Mouse (Mus musculus) gastrocnemius, postnatal 25 days (tissue): ENCODE data around the gene Mgarp. TPM values are rescaled to one million over a fixed set of nuclear protein-coding genes. Genes with fewer than 3 reads are reported as not detected.
"Not testable (repeated sequence)": the region's sequence is repeated elsewhere in the genome, so short reads cannot be mapped to it uniquely, and the experiment has no call there.

ENCODE experiments used
- DNase-seq: peaks from one replicate; pipeline ENCODE4 v3.0.0; 2022
- long read RNA-seq, 2 experiments: library from polyadenylated mRNA; stranded (forward); transcript quantifications; one replicate each; pipeline ENCODE4 v2.0.0; 2021
- total RNA-seq, 2 experiments: library from RNA; stranded (reverse); gene quantifications; 1 replicate in 1 of 2; 2 replicates in 1 of 2; pipeline ENCODE4 v1.2.3; 2021

Gene Mgarp
- total RNA-seq = not detected
- long read RNA-seq, experiment 1 = 0 reads
- long read RNA-seq, experiment 2 = 0 reads

DNA sequence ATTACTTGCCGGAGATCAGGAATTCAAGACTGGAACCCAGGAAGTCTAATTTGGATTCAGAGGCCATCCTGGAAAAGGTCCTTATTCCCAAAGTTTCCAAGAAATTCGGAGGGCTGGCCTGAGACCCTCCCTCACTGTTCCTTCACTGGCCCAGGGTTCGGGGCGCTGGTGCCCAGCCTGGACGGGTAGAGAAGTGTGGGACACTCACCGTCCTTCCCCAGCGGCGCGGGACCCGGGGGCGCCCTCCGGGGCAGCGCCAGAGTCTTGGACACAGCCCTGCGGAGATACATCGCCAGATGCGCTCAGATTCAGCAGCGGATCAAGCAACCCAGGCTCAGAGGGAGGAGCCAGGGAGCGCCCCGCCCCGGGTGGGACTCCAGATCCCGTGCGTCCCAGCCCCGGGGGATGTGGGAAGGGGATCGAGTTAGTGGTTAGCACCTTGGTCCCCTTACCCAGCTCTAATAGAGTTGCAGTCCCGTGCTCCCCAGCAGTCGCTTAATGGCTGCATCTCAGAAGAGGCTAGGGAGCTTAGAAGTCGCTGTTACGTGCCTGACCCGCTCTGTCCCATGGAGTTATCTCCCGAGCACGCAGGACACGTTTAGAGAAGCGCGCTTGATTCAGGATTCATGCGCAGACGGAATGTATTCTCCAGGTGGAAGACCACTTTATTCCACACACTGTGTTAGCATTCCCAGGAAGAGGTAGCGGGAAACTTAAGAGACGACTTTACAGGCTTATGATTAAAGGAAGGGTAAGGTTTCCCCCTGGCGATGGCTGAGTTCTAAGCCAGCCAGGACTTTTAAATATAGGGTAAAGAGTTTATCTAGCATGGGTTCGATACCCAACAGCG, at the start of gene Mgarp:
TSS of gene Mgarp (minus strand) at position 520 of the 850 bp plus-strand sequence.
- peak; percentile 51 for DNase-seq

DNA sequence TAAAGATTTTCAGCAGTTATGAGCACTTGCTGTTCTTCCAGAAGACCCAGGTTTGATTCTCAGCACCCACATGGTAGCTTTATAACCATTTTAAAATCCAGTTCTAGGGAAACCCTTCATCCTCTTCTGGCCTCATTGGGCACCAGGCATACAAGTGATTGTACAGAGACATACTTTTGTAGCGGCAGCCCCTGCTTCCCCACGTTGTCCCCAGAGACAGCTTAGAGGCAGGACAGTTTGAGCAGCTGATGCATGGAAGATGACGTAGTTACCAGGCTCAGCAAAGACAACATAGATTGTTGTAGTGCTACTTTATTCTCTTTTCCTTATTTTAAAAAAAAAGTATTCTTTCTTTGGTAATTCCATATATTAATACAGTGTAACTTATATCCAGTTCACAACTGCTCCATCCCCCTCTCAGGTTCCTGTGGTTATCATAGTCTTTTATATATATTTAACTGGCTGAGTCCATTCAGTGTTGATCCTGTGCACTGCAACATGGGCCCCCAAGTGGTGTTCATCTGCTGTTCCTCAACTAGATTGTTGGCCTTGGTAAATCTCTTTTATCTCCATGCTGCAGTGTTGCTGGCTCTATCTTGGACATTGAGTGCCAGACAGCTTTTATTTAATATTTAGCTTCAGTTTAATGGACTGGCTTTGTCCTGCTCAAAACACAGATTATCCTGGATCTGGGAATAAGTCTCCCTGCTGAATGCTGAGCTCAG, 38.5 kb upstream of the Mgarp start:
- no peak for DNase-seq

DNA sequence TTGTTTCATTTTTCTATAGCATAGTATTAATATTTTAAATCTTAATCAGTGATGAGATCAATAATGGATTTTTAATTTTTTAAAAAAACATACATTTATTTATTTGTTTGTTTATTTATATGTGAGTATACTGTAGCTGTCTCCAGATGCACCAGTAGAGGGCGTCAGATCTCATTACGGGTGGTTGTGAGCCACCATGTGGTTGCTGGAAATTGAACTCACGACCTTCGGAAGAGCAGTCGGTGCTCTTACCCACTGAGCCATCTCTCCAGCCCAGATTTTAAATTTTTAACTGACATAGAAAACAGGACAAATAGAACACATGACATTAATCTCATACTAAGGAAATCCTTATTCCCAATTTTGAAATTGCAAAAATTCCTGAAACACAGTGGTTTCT, 37.8 kb upstream of the Mgarp start:
- not testable (repeated sequence) for DNase-seq

DNA sequence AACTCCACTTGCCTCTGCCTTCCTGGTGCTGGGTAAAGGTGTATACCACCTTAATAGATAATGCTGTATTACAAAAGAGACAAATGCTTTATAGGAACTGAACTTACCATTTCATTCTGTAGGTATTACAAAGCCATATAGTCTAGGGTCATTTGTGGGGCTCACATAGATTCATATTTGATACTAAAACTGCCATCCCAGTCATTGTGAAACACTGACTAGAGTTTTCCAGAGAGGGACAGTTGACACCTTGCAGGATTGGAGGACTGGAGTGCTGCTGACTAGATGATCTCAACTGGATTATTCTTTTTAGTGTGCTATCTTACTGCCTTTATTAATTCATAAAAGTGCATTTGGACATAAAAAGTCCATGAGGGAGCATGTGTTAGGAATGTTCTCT, 28.9 kb upstream of the Mgarp start:
- no peak for DNase-seq

DNA sequence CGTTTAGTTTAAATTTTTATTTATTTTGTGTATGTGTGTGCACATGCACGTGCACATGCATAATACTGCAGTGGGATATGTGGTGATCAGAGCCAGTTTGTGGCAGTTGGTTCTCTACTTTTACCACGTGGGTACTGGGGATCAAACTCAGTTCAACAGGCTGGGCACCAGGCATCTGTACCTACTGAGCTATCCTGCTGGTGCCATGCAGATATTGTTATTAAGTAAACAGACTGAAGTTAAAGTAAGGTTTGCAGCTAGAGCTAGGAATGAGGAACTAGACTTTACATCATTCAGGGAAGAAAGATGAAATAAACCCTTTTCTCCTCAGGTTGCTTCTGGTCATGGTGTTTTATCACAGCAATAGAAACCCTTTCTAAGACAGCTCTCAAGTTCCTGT, 25.4 kb upstream of the Mgarp start:
- no peak for DNase-seq

DNA sequence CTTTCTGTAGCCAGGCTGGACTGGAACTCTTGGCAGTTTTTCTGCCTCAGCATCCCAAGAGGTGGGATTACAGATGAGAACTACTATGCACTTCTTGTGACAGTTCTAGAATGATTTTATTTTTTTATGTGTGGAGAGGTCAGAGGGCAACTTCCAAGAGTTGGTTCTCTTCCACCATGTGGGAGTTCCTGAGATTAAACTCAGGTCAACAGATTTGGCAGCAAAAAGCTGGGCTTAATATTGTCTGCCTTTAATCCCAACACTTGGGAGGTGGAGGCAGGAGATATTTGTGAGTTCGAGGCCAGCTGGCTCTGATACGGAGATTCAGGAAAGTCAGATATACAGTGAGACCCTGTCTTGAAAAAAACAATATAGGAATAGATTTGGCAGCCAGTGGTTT, 21.4 kb upstream of the Mgarp start:
- no peak for DNase-seq

DNA sequence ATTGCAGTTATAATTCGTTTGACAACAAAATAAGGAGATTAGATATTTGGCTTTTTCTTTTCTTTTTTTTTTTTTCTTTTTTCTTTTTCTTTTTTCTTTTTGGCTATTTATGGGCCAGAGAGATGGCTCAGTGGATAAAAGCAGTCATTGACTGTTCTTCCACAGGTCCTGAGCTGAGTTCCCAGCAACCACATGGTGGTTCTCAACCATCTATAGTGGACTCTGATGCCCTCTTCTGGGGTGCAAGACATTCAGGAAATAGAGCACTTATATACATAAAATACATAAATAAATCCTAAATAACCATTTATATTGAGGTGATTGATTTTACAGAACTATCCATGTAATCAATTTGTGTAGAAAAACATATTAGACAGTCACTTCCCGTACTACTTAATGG, 20.9 kb upstream of the Mgarp start:
- DNase-seq = no peak

DNA sequence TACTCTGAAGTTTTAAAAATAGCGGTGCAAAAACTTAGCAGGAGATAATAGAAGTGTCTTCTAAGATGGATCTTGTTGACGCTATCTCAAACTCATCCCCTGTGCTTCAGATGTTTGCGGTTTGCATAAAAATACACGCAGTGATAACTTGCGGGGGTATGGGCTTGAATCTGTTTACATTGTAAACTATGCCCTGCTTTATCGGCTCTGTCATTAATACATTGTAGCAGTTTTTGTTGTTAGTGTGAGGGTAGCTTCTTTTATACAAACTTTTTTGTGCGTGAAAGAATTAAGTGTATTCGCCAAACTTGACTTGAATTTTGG, 20.6 kb upstream of the Mgarp start:
- DNase-seq = no peak

DNA sequence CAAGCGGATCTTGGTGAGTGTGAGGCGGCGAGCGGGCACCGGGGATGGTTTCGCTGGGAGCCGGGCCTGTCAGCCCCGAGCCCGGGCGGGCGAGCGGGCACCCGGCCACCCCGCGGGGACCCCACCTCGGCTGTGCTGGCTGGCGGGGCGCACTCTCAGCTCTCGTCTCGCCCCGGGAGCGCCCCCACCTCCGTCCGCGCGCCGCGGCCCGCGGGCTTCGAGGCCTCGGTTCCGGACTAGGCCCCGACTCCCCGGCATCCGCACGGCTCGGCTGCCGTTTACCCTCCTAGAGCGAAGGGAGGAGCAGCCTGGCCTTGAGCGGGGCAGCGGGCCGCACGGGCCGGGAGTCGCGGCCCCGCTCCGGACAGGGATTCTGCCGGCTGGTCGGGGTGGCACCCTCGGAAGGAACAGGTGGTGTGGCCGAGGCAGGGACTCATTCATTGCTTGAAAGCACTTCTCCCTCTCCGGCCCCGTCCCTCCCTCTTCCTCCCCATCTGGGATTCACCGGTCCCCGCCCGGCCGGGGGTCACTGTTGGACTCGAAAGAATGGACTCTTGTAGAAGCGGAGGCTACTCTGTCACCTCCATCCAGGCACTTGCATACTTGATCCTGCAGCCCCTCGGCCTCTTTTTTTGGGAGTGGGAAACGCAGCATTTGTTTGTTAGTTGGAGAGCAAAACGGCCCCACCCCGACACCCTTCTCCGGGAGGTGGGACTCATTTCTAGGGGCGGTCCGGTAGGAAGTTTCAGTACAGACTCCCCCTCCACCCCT, 20.0 kb upstream of the Mgarp start:
- peak; percentile 53 for DNase-seq

DNA sequence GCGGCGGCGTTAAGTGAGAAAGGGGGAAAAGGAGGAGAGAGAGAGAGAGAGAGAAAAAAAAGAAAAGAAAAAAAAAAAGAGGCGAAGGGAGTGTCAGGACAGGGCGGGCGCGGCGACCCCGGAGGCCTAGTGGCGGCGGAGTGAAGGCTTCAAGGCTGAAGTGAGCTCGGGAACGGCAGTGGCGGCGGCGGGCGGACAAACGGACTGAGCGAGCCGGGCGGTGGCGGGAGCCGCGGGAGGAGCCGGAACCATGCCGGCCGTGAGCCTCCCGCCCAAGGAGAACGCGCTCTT, 19.5 kb upstream of the Mgarp start:
- no peak for DNase-seq

DNA sequence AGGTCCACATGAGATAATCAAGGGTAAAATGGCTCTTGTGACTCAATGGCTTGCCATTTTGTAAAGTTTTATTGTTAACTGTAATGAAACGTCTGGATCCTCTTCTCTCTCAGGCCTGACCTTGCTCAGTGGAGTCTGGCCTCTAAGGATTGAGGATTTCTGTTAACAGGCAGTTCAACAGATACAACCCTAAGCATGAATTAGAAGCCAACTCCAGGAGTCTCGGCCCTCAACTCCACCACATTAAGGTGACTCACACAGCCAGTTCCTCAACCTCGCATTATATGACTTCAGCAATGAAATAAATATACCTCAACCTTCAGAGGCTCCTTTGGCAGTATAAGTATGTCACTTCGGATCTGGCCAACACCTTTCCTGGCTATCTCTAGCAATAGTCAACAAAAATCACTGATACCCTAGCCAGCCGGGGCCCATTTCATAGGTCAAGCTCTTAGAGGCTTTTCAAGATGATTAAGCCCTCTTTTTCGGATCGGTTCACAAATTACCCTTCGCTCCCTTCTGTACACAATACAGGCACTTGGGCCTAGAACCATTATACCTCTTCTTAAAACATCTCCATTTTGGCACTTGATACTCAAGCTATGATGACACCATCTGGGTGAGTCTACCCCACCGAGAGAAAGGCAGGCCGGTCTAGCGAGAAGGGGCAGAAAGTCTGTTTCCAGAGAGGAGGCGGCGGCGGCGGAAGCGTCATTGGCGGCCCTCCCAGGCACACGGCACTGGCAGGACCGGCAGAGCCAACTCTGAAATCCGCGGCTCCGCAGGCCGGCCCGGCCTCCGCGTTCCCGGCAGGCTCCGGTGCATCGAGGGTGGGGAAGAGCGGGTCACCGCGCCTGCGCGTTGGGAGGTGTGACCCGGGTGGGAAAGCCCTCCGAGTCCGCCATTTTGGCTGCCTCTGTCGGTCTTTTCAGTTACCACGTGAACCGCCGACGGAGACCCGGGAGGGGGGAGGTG, 18.8 kb upstream of the Mgarp start, which contains the start of gene Naa15:
TSS of gene Naa15 (plus strand) at position 51 of the 975 bp plus-strand sequence.
- peak; percentile 97 for DNase-seq

DNA sequence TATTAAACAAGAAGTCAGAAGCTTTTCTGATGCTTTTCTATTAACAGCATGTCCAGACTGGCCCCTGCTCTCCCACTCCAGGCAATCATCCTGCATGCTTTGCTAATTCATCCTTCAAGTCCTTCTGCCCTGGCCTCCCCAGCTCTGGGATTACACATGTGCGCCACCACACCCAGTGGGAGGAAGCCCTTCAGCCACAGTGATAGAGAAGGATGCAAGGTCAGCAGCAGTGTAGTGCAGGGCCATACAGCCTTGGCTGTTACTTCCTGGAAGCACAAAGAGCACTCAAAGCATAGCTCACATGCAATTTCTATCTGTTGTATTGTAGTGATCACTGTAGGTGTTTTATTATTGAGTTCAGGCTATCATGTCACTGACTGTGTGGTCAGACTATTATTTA, 16.7 kb upstream of the Mgarp start:
- DNase-seq = no peak

DNA sequence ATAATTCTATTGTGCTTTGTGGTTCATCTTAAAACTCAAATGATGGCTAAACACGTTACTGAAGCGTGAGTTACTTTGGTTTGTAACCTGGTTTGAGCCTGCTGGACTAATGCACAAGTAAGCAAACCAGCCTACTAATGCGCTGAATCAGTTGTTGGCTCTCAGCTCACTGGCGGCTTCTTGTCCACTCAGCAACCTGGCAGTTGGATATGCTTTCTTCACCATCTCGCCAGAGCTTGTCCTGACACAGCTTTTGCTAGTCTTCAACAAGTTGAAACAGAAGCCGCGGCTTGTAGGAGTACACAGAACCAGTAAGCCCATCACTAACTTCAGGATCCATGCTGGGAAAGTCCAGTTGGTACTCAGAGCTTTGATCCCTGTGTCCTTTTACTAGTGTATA, 15.9 kb upstream of the Mgarp start:
- DNase-seq = peak; percentile 59

DNA sequence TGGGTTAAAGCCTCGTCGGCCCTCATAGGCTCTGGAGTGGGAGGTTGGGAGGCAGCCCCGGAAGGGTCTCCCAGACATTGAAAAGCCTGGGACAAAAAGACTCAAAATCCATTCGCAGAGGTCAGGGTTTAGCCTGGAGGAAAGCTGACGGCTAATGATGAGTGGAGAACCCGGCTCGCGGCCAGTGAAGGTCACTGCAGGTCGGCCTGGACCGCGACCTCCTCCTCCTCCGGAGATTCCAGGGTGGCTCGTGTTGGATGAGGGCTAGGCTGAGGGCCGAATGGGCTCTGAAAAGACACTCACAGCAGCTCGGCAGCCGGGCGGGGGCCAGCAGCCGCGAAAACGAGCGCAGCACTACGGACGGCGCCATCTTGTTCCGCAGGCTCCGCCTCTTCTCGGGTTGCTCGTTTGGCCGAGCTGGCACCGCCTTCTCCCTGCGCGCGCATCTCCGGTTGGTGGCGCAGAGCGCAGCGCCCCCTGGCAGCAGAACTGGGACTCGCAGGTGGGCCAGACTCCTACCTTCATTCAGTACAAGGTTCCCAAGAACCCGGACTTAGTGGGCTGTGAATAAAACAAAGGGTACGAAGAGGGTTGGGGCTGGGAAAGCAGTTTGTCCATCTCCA, 12.1 kb upstream of the Mgarp start, which contains the start of gene Ndufc1:
TSS of gene Ndufc1 (minus strand) at position 428 of the 623 bp plus-strand sequence.
- peak; percentile 90 for DNase-seq

DNA sequence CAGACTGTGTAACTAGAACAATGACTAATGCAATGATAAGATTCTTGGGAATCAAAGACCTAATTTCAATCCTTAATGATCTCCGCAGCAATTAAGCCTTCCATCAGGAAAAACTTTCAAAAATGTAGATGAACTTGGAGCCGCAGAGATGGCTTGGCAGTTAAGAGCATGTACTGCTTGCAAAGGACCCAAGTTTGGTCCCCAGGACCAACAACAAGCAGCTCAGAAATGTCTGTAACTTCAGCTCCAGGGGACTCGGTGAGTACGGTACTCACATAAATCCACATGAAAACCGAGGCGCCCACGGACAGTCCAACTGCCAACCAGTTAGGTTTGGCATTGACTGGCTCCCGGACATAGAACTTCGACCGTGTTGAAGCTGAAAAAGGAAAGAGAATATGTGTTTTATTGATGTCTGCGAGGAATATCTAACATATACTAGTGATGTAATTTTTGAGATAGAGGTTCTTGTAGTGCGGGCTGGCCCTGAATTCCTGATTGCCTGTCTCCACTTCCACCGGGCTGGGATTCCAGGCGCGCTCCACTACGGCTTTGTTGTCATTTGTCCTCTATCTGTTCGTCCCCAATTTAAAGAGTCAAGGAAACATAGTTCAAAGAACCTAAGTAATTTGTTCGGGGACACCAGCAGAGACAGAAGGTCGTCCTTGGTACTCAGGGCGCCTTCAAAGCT, 11.5 kb upstream of the Mgarp start:
- DNase-seq = no peak

DNA sequence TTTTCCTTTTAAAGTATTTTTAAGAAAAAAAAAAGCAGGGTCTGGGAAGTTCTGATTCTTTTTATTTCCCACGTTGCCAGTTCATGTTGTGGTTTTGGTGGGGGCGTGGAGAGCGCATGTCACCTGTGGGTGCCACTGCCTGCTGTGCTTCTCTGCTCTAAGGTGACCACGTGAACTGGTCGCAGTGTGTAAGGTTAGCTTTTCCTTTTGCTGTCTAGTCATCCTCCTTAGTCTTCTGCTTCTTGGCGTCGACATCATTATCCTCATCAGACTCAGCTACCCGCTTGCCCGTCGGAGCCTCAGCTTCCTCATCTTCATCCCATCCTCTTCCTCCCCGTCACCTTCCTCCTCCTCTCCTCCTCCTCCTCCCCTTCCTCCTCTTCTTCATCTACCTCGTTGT, 6.1 kb upstream of the Mgarp start:
- DNase-seq = no peak

DNA sequence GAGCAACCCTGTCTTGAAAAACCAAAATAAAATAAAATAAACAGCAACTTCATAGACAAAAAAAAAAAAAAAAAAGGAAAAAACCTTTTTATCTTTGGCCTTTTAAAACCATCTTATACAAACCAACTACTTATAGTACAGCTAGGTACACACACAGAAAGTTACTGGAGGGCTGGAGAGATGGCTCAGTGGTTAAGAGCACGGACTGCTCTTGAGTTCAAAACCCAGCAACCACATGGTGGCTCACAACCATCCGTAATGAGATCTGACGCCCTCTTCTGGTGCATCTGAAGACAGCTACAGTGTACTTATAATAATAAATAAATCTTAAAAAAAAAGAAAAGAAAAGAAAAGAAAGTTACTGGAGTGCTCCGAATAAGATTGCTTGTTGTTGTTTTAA, 5.5 kb upstream of the Mgarp start:
- DNase-seq = not testable (repeated sequence)

DNA sequence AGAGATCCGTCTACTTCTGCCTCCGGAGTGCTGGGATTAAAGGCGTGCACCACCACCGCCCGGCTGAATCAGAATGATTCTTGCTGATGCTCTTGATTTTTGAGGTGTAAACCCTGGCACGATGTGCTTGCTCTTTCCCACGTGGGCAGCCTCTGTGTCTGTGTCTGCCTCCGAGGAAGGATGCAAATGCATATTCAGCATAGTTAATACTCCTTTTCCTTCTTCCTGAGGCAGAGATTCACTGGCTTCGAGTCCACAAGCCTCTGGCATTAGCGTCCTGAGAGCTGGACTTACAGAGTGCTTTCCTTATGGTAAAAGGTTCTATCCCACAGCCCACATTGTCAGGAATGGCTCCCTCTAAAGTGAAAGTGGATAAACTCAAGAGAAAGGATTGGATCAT, 4.1 kb upstream of the Mgarp start:
- DNase-seq = no peak

DNA sequence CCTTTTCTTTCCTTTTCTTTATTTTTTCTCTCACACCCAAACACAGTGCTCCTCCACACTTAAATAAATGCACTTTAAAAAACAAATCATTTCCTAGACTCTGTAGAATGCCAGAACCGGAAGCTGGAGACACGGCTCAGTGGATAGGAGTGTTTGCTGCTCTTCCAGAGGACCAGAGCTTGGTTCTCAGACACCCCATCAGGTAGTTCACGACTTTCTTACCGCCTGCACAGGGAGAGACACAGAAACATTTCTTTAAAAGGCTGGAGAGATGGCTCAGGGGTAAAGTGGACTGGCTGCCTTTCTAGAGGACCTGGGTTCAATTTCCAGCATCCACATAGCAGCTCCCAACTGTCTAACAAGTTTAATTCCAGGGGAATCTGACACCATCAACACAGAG, 3.0 kb upstream of the Mgarp start:
- no peak for DNase-seq

DNA sequence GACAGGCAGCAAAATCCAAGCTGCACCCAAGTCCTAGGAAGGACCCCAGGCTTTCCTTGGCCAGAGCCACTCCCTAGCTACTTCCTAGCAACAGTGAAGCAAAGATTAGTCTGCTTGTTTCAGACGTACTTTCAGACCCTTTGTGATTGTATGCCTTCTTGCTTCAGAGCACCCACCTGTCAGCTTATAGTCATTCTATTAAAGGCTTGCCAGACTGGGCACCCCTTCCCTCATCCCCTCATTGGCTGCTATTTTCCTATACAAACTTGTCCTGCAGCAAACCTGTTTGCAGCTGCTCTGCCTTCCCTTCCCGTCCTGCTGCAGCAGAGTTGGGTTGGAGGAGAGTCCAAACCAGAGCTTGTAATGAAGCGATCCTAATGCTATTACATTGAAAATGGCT, 2.1 kb upstream of the Mgarp start:
- no peak for DNase-seq
